Mouse (Mus musculus) naive thymus-derived CD4-positive, alpha-beta T cell, adult 2 months (primary cell): ENCODE measurements at regions not wholly inside any gene's neighbourhood (a gene's known extent, or its start where the extent isn't known, plus 50 kb on each side); places are given as distances from the start of the nearest gene placed in this dataset.
A peak's percentile ranks its signal among the peaks of the same experiment; 100 is the strongest.

ENCODE experiments used
- DNase-seq: peaks from one replicate; pipeline ENCODE4 v3.0.0-alpha.2; 2011; ENCODE audit warnings: low read depth

- no peak for DNase-seq
Measured at GRCm38 (mm10) chr10:122515698-122516097, 67.4 kb downstream of the Avpr1a start.

DNA sequence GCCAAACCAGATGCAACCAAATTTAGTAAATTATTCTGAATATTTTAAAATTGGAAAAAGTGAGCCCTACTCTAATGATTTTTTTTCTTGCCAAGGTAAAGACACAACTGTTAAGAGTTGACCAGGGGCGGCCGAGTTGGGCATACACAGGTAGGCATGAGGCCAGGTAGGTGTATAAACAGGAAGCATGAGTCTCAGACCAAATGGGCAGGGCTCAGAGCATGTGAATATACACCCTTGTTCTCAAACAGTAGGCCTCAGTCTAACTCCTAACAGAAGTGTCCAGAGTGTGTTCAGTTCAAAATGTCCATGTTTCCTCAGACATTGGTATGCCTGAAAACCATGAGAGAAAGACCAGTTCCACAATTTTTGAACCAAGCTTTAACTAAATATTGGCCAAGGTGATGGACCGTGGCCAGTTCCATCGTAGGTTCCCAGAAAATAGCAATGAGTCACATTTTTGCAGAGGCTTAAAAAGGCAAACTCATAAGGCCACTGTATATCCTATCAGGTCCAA, 71.0 kb downstream of the Avpr1a start:
- no peak for DNase-seq

- no peak for DNase-seq
Measured at GRCm38 (mm10) chr10:122519981-122520380, 71.7 kb downstream of the Avpr1a start.

DNA sequence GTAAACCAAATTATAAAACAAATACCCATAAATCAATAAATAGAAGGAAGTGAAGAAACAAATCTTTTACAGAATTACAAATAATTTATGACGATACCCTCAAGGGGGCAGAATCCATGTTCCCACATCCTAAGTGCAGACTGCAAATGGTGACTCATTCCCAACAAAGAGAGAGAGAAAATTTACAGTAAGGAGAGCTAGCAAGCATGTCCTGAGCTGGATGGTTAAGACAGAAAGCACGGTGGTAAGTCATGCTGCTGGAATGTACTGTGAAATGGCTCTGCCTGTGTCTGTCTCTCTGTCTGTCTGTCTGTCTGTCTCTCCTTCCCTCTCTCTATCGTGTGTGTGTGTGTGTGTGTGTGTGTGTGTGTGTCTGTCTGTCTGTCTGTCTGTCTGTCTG, 74.3 kb downstream of the Avpr1a start:
- no peak for DNase-seq

DNA sequence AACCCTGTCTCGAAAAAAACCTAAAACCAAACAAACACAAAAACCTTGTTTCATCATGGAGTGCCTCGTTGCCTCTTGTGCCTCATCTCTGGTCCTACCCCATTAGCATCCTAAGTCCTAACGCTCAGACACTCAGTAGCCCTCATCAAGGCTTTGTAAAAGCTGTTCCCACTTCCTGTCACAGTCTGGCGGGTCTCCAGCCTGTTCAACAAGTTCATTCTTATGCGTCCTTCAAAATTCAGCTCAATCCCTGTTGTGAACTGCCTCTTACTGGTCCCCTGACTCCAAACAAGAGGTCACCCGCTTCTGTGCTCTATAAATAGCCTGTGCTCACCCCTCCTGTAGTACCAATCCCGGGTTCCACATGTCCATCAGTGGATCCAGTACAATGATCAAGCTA, 77.1 kb downstream of the Avpr1a start:
- DNase-seq, result no peak

- no peak for DNase-seq
Measured at GRCm38 (mm10) chr10:122525807-122526206, 77.5 kb downstream of the Avpr1a start.

GRCm38 (mm10) chr10:122528222-122528621, 79.9 kb downstream of the Avpr1a start:
- no peak for DNase-seq

DNA sequence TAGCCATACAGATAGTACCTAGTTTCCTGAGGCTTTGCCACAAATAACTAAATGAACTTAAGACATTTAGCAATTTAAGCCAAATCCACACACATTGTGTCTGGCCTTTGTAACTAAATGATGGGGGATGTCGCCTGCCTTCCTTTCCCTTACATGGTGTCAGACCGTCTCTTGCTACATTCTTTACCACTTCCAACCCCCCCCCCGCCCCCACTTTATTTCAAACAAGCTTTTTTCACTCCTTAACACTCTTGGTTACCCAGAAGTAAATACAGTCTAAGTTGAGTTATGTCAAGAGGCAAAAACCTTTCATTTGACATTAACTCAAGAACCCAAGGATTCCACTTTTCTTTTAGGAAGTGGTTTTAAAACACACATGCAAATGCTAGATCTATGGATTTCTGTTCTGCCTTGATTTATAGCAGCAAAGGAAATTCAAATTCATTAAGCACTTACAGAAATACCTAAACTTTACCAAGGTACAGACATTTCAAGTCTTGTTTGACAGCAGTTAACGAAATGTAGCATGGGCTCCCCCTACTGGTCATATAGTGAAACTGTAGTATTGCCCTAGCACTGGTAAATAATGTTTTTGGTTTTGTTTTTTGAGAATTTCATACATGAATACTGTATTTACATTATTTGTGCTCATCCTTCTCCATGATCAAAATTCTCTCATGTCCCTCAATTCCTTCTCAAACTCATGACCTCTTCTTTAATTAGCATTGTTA, 80.8 kb downstream of the Avpr1a start:
- peak; percentile 78 for DNase-seq

DNA sequence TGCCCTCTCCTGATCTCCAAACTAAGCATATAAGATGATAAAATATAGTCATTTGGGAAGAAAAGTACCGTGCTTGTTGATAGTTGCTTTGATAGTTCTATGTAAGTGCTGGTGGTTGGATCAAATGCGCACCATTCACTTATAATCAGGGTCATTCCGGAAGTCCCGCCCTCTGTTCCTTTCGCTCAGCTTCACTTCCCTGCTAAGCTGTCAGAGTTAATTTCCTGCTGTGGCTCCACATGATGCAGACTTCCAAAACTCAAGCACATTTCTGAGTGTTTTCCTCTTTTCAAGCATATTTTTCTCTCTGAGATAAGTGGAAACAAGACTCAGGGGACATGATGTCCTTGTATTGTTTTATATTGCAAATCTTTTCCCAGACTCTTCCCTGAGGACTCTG, 86.4 kb downstream of the Avpr1a start:
- DNase-seq, result no peak

- DNase-seq, result no peak
Measured at GRCm38 (mm10) chr10:122535137-122535536, 86.8 kb downstream of the Avpr1a start.

- no peak for DNase-seq
Measured at GRCm38 (mm10) chr10:122539655-122540054, 91.4 kb downstream of the Avpr1a start.

DNA sequence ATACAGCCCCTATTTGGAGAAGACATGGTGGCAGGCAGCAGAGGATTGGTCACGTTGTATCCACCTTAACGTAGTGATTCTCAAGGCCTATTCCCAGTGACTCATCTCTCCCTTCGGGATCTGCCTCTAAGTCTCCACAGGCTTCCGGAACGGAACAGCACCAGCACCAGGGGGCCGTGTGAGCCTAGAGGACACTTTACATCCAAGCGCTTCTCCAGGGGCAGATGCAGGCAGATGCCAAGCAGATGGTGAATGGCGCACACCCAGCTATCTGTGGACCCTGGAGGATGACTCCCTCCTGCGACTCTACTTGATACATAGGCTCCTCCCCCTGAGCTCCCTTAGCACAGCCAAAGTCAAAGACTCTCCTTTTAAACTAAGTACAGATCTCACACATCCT, 94.3 kb downstream of the Avpr1a start:
- DNase-seq, result no peak

- DNase-seq, result peak; percentile 81
Measured at GRCm38 (mm10) chr10:122544096-122544720, 95.9 kb downstream of the Avpr1a start.

- DNase-seq, result no peak
Measured at GRCm38 (mm10) chr10:122545029-122545428, 96.7 kb downstream of the Avpr1a start.

- DNase-seq, result no peak
Measured at GRCm38 (mm10) chr10:122551586-122551985, 103.3 kb downstream of the Avpr1a start.

DNA sequence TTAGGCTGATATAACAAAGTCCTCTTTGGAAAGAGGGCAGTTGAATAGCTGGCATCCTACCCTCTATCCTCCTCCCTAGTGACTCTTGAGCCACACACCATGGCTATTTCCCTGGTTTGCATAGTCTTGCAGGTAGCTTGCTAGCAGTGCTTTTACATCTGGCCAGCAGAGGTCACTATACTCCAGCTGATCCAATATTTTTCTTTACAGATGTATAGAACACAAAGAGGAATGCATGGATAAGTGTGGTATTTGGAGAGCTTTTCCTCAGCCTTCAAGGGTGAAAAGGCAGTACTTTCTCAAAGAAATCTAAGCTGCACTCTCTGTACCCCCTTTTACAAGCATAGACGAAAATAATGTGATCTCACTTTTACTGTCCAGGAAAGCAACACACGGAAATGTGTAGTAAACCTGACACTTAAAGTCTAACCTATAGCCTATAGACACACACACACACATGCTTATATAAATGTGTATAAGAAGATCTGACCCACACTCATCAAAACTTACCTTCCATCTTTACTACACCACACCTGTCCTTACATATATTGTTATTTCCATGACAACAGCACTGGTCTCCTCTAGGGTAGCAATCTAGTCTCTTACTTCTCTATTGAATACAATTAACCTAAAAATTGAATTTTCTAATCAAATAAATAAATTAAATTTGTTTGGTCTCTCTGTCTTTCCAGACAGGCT, 105.0 kb downstream of the Avpr1a start:
- DNase-seq, result peak; percentile 82

DNA sequence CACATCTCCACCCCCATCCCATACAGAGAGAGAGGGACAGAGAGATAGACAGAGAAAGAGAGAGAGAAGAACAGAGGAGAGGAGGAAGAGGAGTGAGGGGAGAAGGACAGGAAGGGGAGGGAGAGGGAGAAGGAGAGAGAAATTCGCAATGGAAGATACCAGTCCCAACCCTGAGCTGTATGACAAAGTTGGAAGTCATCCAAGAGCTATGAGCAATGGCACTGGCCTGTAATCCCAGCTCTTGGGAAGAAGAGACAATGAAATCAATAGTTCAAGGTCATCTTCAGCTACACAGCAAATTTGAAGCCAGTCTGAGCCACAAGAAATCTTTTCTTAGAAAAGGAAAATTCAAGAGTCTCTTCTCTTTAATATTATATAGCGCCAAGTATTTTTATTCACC, 105.6 kb downstream of the Avpr1a start:
- no peak for DNase-seq

GRCm38 (mm10) chr10:122558660-122559059, 110.4 kb downstream of the Avpr1a start:
- no peak for DNase-seq

- DNase-seq, result no peak
Measured at GRCm38 (mm10) chr10:122560001-122560695, 111.8 kb downstream of the Avpr1a start.

- DNase-seq, result no peak
Measured at GRCm38 (mm10) chr10:122561924-122562323, 113.6 kb downstream of the Avpr1a start.

GRCm38 (mm10) chr10:122562542-122562941, 114.2 kb downstream of the Avpr1a start:
- DNase-seq, result no peak

- no peak for DNase-seq
Measured at GRCm38 (mm10) chr10:122563973-122564372, 114.6 kb upstream of the Ppm1h start.
